ENCODE assay signal across 8 mouse cellular contexts in the genomic region with DNA sequence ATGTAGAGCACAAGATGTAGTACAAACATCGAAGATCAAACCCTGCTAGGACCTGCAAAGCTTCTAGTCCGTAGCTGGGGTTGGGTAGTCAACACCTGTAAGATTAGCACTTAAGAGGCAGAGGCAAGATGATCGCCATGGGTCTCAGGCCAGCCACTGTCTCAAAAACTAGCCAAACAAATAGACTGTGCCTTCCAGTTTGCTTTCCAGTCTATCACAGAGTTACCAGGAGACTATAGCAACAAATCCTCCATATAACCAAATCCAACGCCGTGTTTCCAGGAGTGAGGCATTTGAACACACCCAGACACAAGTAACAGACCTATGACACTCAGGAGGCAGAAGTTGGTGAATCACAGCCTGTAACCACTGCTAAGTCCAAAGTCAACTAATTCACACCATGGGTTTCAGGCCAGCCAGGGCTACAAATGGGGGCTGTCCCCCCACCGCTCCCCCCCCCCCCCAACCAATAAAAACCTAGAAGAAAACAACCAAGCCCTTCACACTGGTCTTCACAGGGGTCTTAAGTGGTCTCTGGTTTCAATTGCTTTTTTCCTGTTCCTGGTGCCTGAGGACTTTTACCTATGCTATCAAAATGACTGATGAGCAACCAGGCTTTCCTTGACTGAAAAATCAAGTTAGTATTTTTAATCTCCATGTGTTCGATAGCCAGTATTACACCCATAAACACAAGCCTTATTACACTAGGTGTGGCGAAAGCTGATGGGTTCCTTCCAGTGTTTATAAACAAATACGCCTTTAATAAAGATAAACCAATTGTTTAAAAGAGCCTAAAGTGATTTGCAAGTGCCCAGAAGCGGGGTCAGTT. TPM values are rescaled to one million over a fixed set of nuclear protein-coding genes. Genes with fewer than 3 reads are reported as not detected.
DNase-seq lines count a peak whose midpoint lies in the region; ATAC-seq and TF ChIP-seq lines count a peak whose summit lies in the region.

No protein-coding gene starts in this region.

- TF ChIP-seq POLR2A in kidney, adult 2 months (IDR thresholded peaks at IDR 0.05; ENCODE audit: low read depth, low read length), result no peak

- H3K4me1 ChIP-seq in kidney, adult 2 months (ENCODE audit: control insufficient read depth, insufficient read depth, low read length), result peaks cover 5% of the 10 kb centered on the region; the same call in 1 of the 2 replicates
- peaks cover 3% of the 10 kb centered on the region; the same call in 1 of the 2 replicates for H3K4me1 ChIP-seq in heart, embryonic 16.5 days (ENCODE audit: control insufficient read depth, insufficient read depth, low read length)

- H3K27ac ChIP-seq in kidney, adult 2 months (ENCODE audit: insufficient read depth, low read depth, low read length), result no peak overlapping the region
- H3K27ac ChIP-seq in heart, embryonic 16.5 days (ENCODE audit: low read length), result peak overlapping the region; percentile 64

- peak overlapping the region; percentile 46 for H3K4me3 ChIP-seq in kidney, adult 2 months (ENCODE audit: insufficient read depth, low read depth, low read length)
- H3K4me3 ChIP-seq in heart, embryonic 16.5 days (ENCODE audit: low read length), result peak overlapping the region; percentile 68

- WGBS in kidney, adult 2 months, result 36% methylated on average over 10 of the region's 10 CpGs
- 49% methylated on average over 10 of the region's 10 CpGs for WGBS in heart, embryonic 16.5 days

- TF ChIP-seq CTCF in kidney, adult 2 months (conservative IDR thresholded peaks at IDR 0.05; ENCODE audit: insufficient read depth, insufficient read length, low read depth, low read length), result no peak

- H3K27me3 ChIP-seq in kidney, adult 2 months (replicated peaks; ENCODE audit: control insufficient read depth, insufficient read depth, low read length), result no peaks in the 10 kb centered on the region
- H3K27me3 ChIP-seq in heart, embryonic 16.5 days (ENCODE audit: control insufficient read depth, insufficient read depth, low read length), result no peaks in the 10 kb centered on the region

- ATAC-seq in heart, embryonic 16.5 days (replicated peaks; ENCODE audit: extremely low read depth, insufficient read depth, low FRiP score), result no peak
- ATAC-seq in megakaryocyte, adult 5-6 weeks (ENCODE audit: poor library complexity, severe bottlenecking), result peak; percentile 15; the same call in 1 of the 2 replicates

- no peaks in the 10 kb centered on the region for H3K9me3 ChIP-seq in heart, embryonic 16.5 days (replicated peaks; ENCODE audit: control insufficient read depth, low read length)

- peak overlapping the region; percentile 73 for H3K4me2 ChIP-seq in heart, embryonic 16.5 days (ENCODE audit: low read depth, low read length)

- H3K36me3 ChIP-seq in kidney, adult 2 months (ENCODE audit: control insufficient read depth, insufficient read depth, low read length), result no peaks in the 10 kb centered on the region
- peaks cover 12% of the 10 kb centered on the region for H3K36me3 ChIP-seq in heart, embryonic 16.5 days (ENCODE audit: control insufficient read depth, insufficient read depth)

- H3K9ac ChIP-seq in heart, embryonic 16.5 days (ENCODE audit: low read length), result peak overlapping the region; percentile 70

- peak; percentile 8 for DNase-seq in kidney, adult 2 months
- DNase-seq in kidney, postnatal 14 days, result no peak
- DNase-seq in MN1 (ENCODE audit: low spot score), result peak; percentile 25
- no peak for DNase-seq in urinary bladder, postnatal 36 days (ENCODE audit: low spot score in 2 of 2)
- DNase-seq in thymus, postnatal 14 days, result no peak
- DNase-seq in gastrocnemius, adult 8-10 months (ENCODE audit: low spot score in 2 of 2), result no peak

RNA-seq across cellular contexts. Expression of a gene that starts 0.8 kb away (rescaled TPM):
- polyA plus RNA-seq in kidney, adult 2 months (2012; rRNA removed), result 1.6 and 1.7 TPM in 2 replicates
- polyA plus RNA-seq in heart, embryonic 16.5 days (2015; fragmentation: Nextera tagmentation; extraction: Ambion mirVana), result 4.9 and 5.3 TPM in 2 replicates
- total RNA-seq in megakaryocyte, adult 5-6 weeks (2015), result 1.2 and 2.3 TPM in 2 replicates
- total RNA-seq in megakaryocyte, adult 5-6 weeks (2017), result 2.1 and 2.2 TPM in 2 replicates
- 1 to 10 TPM; 2.1 to 3.1 (median 2.6) TPM for total RNA-seq in gastrocnemius, adult 8-10 months (2022)

RNA-seq across cellular contexts. Expression of a gene that starts 20.2 kb away (rescaled TPM):
- polyA plus RNA-seq in kidney, adult 2 months (2012; rRNA removed), result 0.38 and 0.64 TPM in 2 replicates
- 29.1 and 37.4 TPM in 2 replicates for polyA plus RNA-seq in heart, embryonic 16.5 days (2015; fragmentation: Nextera tagmentation; extraction: Ambion mirVana)
- 66.7 and 76.1 TPM in 2 replicates for total RNA-seq in megakaryocyte, adult 5-6 weeks (2015)
- 46.4 and 54.6 TPM in 2 replicates for total RNA-seq in megakaryocyte, adult 5-6 weeks (2017)
- under 1 TPM in 1 of 4 experiments, not detected in 3; 0.29 TPM for total RNA-seq in gastrocnemius, adult 8-10 months (2022)

RNA-seq across cellular contexts. Expression of a gene that starts 27.1 kb away (rescaled TPM):
- polyA plus RNA-seq in kidney, adult 2 months (2012; rRNA removed), result 12.0 and 15.0 TPM in 2 replicates
- polyA plus RNA-seq in heart, embryonic 16.5 days (2015; fragmentation: Nextera tagmentation; extraction: Ambion mirVana), result 21.6 and 21.7 TPM in 2 replicates
- 47.5 and 49.8 TPM in 2 replicates for total RNA-seq in megakaryocyte, adult 5-6 weeks (2015)
- 43.9 and 47.3 TPM in 2 replicates for total RNA-seq in megakaryocyte, adult 5-6 weeks (2017)
- 10 to 100 TPM; 28.2 to 32.1 (median 29.8) TPM for total RNA-seq in gastrocnemius, adult 8-10 months (2022)

RNA-seq across cellular contexts. Expression of a gene that starts 40.6 kb away (rescaled TPM):
- 0.59 and 0.65 TPM in 2 replicates for polyA plus RNA-seq in kidney, adult 2 months (2012; rRNA removed)
- 0.38 and 0.51 TPM in 2 replicates for polyA plus RNA-seq in heart, embryonic 16.5 days (2015; fragmentation: Nextera tagmentation; extraction: Ambion mirVana)
- total RNA-seq in megakaryocyte, adult 5-6 weeks (2015), result not detected in 2 replicates
- not detected in 2 replicates for total RNA-seq in megakaryocyte, adult 5-6 weeks (2017)
- under 1 TPM; 0.65 to 0.86 (median 0.70) TPM for total RNA-seq in gastrocnemius, adult 8-10 months (2022)

Comparison
In these comparisons a context has a peak if more than half of its experiments do, and no peak if none do; other contexts are left out.
1. DNase-seq: peak in kidney, adult 2 months (single experiment) and MN1 (single experiment); none in kidney, postnatal 14 days (single experiment), urinary bladder, postnatal 36 days (0 of 2), thymus, postnatal 14 days (single experiment) and gastrocnemius, adult 8-10 months (0 of 2).
2. RNA of a gene that starts 20.2 kb away (total RNA-seq): 46.4 to 76.1 TPM in megakaryocyte, adult 5-6 weeks; 0.29 TPM in gastrocnemius, adult 8-10 months; every median in the first group is over 10 times any median in the second.